Mouse (Mus musculus) lung, adult 2 months (tissue): ENCODE data around the gene Zg16.

Experiments used
- CTCF ChIP-seq: fragments of 200-500 bp; IDR thresholded peaks from 2 replicates; pipeline ENCODE4 v1.5.1; 2011; ENCODE audit warnings: mild to moderate bottlenecking, low read length, control low read depth; ENCODE audit not compliant: insufficient read depth
- POLR2A ChIP-seq: fragments of 200-500 bp; IDR thresholded peaks from 2 replicates; pipeline ENCODE4 v1.6.1; 2011; ENCODE audit warnings: low read depth, mild to moderate bottlenecking, control low read depth, low read length, borderline replicate concordance; ENCODE audit errors: extremely low read depth

DNA sequence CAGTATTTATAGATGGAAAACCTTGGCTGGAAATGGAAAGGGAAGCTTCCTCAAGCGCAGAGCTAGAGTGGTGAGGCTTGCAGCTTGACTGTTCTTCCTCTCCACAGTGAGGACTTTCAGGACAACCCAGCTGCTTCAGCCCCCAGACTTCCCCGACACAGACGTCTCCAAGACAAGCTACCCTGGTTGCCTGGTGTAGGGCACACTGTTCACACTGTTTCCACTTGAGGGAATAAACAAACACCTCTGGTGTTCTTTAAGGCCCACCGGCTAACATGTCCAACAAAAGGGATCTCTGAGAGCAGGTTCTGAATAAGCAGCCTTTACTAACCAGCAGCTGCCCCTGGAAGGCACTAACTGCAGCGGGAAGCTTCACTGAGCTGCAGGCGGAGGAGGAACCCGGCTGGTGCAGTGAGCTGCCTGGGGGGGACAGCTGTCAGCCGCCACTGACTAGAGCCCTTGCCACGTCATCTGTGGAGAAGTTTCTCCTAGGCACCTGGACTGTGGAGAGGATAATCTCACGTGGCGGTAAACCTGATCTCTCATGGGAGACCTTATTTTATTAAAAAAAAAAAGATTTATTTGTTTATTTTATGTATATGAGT is 29.3 kb upstream of the Zg16 start:
- TF ChIP-seq CTCF, result no peak
- TF ChIP-seq POLR2A, result no peak
